Comparison of ENCODE assay signal across 23 mouse cellular contexts in genomic region chr5:73912149-73912548, GRCm38 (mm10).
A peak's percentile ranks its signal among the peaks of the same experiment; 100 is the strongest.
DNase-seq lines count a peak whose midpoint lies in the region; ATAC-seq and TF ChIP-seq lines count a peak whose summit lies in the region.
"Had no signal": no experiment of that assay in that cellular context is flagged by ENCODE, and none has a peak within 500 bp of the region (broad histone marks: within the 10 kb centered on the region; RNA-seq: fewer than 3 reads in every experiment).

No protein-coding gene starts in this region.

- no peak overlapping the region for H3K4me2 ChIP-seq in forebrain, embryonic 15.5 days (replicated peaks)
- H3K4me2 ChIP-seq: embryonic facial prominence, embryonic 13.5 days; forebrain, embryonic 13.5 days; heart, embryonic 11.5 days; heart, embryonic 15.5 days; hindbrain, embryonic 13.5 days had no signal

- no peaks in the 10 kb centered on the region for H3K9me3 ChIP-seq in forebrain, embryonic 15.5 days
- H3K9me3 ChIP-seq: embryonic facial prominence, embryonic 13.5 days; forebrain, embryonic 13.5 days; heart, embryonic 15.5 days; hindbrain, embryonic 13.5 days had no signal

- no peak overlapping the region for H3K9ac ChIP-seq in forebrain, embryonic 15.5 days (replicated peaks)
- H3K9ac ChIP-seq: embryonic facial prominence, embryonic 13.5 days; forebrain, embryonic 13.5 days; heart, embryonic 15.5 days; hindbrain, embryonic 13.5 days had no signal

- TF ChIP-seq POLR2A in cerebellum, adult 2 months (IDR thresholded peaks at IDR 0.05; ENCODE audit: borderline replicate concordance, insufficient read depth, low read length), result no peak

- H3K4me1 ChIP-seq in cerebellum, adult 2 months (ENCODE audit: control insufficient read depth, insufficient read depth, low read length), result peaks cover 10% of the 10 kb centered on the region; the same call in 1 of the 2 replicates
- no peaks in the 10 kb centered on the region for H3K4me1 ChIP-seq in forebrain, embryonic 15.5 days
- H3K4me1 ChIP-seq: embryonic facial prominence, embryonic 13.5 days; forebrain, embryonic 13.5 days; heart, embryonic 15.5 days had no signal

- 47% methylated on average over 1 of the region's 1 CpGs for WGBS in cerebellum, adult 2 months
- WGBS in forebrain, embryonic 15.5 days, result 97% methylated on average over 1 of the region's 1 CpGs

- no peaks in the 10 kb centered on the region for H3K36me3 ChIP-seq in forebrain, embryonic 15.5 days
- H3K36me3 ChIP-seq: embryonic facial prominence, embryonic 13.5 days; heart, embryonic 15.5 days; hindbrain, embryonic 13.5 days had no signal

- H3K4me3 ChIP-seq in cerebellum, adult 2 months (replicated peaks; ENCODE audit: insufficient read depth, low read depth, low read length), result no peak overlapping the region
- H3K4me3 ChIP-seq in forebrain, embryonic 15.5 days, result no peak overlapping the region
- H3K4me3 ChIP-seq: embryonic facial prominence, embryonic 13.5 days; forebrain, embryonic 13.5 days; gastrocnemius, adult 2 months; heart, embryonic 15.5 days; hindbrain, embryonic 13.5 days had no signal

- no peak for ATAC-seq in forebrain, embryonic 15.5 days (replicated peaks)
- ATAC-seq: activated CD4-positive, CD25-positive, alpha-beta regulatory T cell, adult 4 months; forebrain, embryonic 13.5 days; intestine, embryonic 16.5 days had no signal

- peak; percentile 43 for DNase-seq in heart, adult 11 months
- DNase-seq in heart, adult 8-10 months (ENCODE audit: low spot score), result no peak
- peak; percentile 92 for DNase-seq in brain, adult 2 months (ENCODE audit: low read depth, low spot score)
- DNase-seq in cerebellum, adult 2 months, result peak; percentile 71 to 84
- DNase-seq in cerebellum, postnatal 10 days, result peak; percentile 29 to 37
- no peak for DNase-seq in adrenal gland, postnatal 4 days (ENCODE audit: low spot score in 2 of 2)
- DNase-seq in ovary, postnatal 10 days (ENCODE audit: low spot score), result no peak
- DNase-seq: adrenal gland, adult 2 months; adrenal gland, postnatal 36 days; gastrocnemius, adult 2 months; gastrocnemius, postnatal 25 days; heart, adult 18-20 months; heart, postnatal 14 days; kidney, adult 2 months had no signal

- no peaks in the 10 kb centered on the region for H3K27me3 ChIP-seq in cerebellum, adult 2 months (ENCODE audit: control insufficient read depth, insufficient read depth, low read length)
- H3K27me3 ChIP-seq in forebrain, embryonic 15.5 days, result no peaks in the 10 kb centered on the region
- H3K27me3 ChIP-seq: forebrain, embryonic 13.5 days; heart, embryonic 15.5 days; hindbrain, embryonic 13.5 days had no signal

- peak overlapping the region; percentile 43; the same call in 1 of the 2 replicates for H3K27ac ChIP-seq in cerebellum, adult 2 months (ENCODE audit: insufficient read depth, low read length)
- H3K27ac ChIP-seq in forebrain, embryonic 15.5 days (replicated peaks), result no peak overlapping the region
- H3K27ac ChIP-seq: embryonic facial prominence, embryonic 13.5 days; forebrain, embryonic 13.5 days; gastrocnemius, adult 2 months; heart, embryonic 15.5 days; hindbrain, embryonic 13.5 days; hindbrain, postnatal 0 days had no signal

- TF ChIP-seq CTCF in cerebellum, adult 2 months (IDR thresholded peaks at IDR 0.05; ENCODE audit: borderline replicate concordance, insufficient read depth, low read depth, low read length), result no peak

Comparison
In these comparisons a context has a peak if more than half of its experiments do, and no peak if none do; other contexts are left out.
1. DNase-seq: peak in heart, adult 11 months (single experiment), brain, adult 2 months (single experiment), cerebellum, adult 2 months (2 of 2) and cerebellum, postnatal 10 days (2 of 2); none in heart, adult 8-10 months (single experiment), adrenal gland, postnatal 4 days (0 of 2) and ovary, postnatal 10 days (single experiment).